Mouse (Mus musculus) megakaryocyte-erythroid progenitor cell, adult 5 weeks (primary cell): ENCODE measurements around the gene Ing3. TPM values are rescaled to one million over a fixed set of nuclear protein-coding genes. Genes with fewer than 3 reads are reported as not detected.

ENCODE experiments used
- polyA plus RNA-seq: library from polyadenylated mRNA; stranded (reverse); fragments of >175 nt; gene quantifications from 2 replicates; pipeline ENCODE4 v1.2.3, GENCODE M21; 2012

The Ing3 gene
- 22.8 and 28.1 TPM in 2 replicates for polyA plus RNA-seq

GRCm38 (mm10) chr6:21949226-21949731, at the start of gene Ing3:
Ing3 (plus strand) TSS chr6:21949571.

GRCm38 (mm10) chr6:21985732-21986540, 36.6 kb downstream of the Ing3 start, which contains the start of gene Cped1:
Cped1 (plus strand) TSS chr6:21985916.

Other genes with a start within 250 kb of the Ing3 start
- 0.09 TPM in 1 of 2 replicates, not detected in the other for gene Tspan12, start 97.1 kb upstream of the Ing3 start, polyA plus RNA-seq
- 0.05 and 0.35 TPM in 2 replicates for gene Cped1, start 36.3 kb downstream of the Ing3 start, polyA plus RNA-seq